Mouse (Mus musculus): ENCODE results near the gene Bag6. TPM values are rescaled to one million over a fixed set of nuclear protein-coding genes. Genes with fewer than 3 reads are reported as not detected.

Gene Bag6
- total and polyA plus RNA-seq, 3 experiments, result 69.5 to 686 (median 182) TPM

GRCm38 (mm10) chr17:35162730-35163129 lies 27.8 kb downstream of the Bag6 start:
- no peak for TF ChIP-seq GATA1 (IDR thresholded peaks at IDR 0.05; ENCODE audit: borderline replicate concordance, low read length)
- no peak for TF ChIP-seq TAL1 (conservative IDR thresholded peaks at IDR 0.05; ENCODE audit: low read depth, low read length)
- DNase-seq (ENCODE audit: low spot score) (no peak), ATAC-seq (ENCODE audit: extremely low read depth, insufficient number of reproducible peaks, low FRiP score, poor library complexity, severe bottlenecking) (no peak)
- Histone ChIP-seq H3K36me3 (replicated peaks) (peaks cover 59% of the 10 kb centered on the region), H3K4me1 (ENCODE audit: insufficient read depth, low read depth, low read length) (peaks cover 61% of the 10 kb centered on the region), H3K9me3 (replicated peaks) (no peaks in the 10 kb centered on the region), H3K4me3 (ENCODE audit: low read depth, low read length) (peak overlapping the region; percentile 91), H3K27me3 (ENCODE audit: insufficient read depth, low read length) (no peaks in the 10 kb centered on the region)

DNA sequence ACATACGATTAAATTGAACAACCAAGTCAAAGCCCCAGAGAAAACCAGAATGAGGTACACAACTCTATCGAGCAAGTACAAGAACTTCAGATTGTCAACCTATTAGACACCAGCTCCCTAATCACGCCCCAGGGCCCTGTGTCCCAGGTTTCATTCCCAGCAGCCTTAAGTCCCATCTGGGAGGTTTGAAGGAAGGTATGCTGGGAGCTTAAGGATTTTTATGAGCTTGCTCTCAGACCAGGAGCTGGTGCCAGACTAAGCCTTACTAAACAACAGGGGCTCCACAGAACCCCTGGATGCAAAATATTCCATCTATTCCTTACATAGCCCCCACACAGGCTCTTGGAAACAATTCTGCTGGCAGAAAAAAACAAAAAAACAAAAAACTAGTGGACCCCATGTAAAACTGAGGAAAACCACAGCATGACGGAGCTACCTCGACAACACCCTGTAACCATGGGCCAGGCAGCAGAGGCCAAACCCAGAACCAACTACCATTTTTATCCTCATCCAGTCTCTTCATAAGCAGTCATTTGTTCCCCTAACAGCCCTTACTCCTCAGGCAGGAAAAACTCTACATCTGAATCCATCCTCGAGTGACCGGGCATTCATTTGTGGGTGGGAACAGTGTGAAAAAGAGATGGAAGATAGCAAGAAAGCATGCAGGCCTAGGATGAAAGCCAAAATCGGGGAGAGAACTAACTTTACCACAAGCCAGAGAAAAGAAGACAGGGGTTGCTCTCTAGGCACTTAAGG lies 28.5 kb downstream of the Bag6 start:
- H3K36me3 ChIP-seq (replicated peaks), result peaks cover 51% of the 10 kb centered on the region
- no peaks in the 10 kb centered on the region for H3K27me3 ChIP-seq (ENCODE audit: insufficient read depth, low read length)
- TF ChIP-seq GATA1 (IDR thresholded peaks at IDR 0.05; ENCODE audit: borderline replicate concordance, low read length) (no peak), TAL1 (conservative IDR thresholded peaks at IDR 0.05; ENCODE audit: low read depth, low read length) (no peak), GATA2 (IDR thresholded peaks at IDR 0.05; ENCODE audit: borderline replicate concordance, low read depth, low read length) (no peak), CTCF (IDR thresholded peaks at IDR 0.05; ENCODE audit: low read depth, low read length) (no peak), POLR2AphosphoS5 (IDR thresholded peaks at IDR 0.05; ENCODE audit: insufficient replicate concordance, low read depth, low read length) (no peak)
- ATAC-seq (ENCODE audit: extremely low read depth, insufficient number of reproducible peaks, low FRiP score, poor library complexity, severe bottlenecking), result no peak
- H3K9me3 ChIP-seq (replicated peaks), result no peaks in the 10 kb centered on the region
- peaks cover 60% of the 10 kb centered on the region for H3K4me1 ChIP-seq (ENCODE audit: insufficient read depth, low read depth, low read length)
- H3K4me3 ChIP-seq (ENCODE audit: low read depth, low read length), result peak overlapping the region; percentile 91
- DNase-seq (ENCODE audit: low spot score), result no peak

DNA sequence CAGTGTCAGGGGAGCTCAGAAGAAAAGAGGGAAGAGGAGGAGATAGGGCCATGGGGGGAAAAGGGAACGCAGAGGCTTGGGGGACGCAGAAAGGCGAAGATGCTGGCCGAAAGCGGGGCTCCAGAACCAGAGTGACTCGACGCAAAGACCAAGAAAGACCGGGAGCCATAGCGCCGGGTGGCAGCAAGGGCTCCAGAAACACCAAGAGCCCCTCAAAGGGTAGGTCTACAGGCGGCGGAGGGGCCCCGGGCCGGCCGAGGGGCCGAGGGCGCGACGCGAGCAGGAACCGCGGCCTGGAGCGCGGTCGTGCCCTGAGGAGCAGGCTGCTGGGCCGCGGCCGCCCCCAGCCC lies 29.2 kb downstream of the Bag6 start:
- H3K9me3 ChIP-seq (replicated peaks), result no peaks in the 10 kb centered on the region
- TF ChIP-seq CTCF (IDR thresholded peaks at IDR 0.05; ENCODE audit: low read depth, low read length) (no peak), TAL1 (conservative IDR thresholded peaks at IDR 0.05; ENCODE audit: low read depth, low read length) (no peak), GATA2 (IDR thresholded peaks at IDR 0.05; ENCODE audit: borderline replicate concordance, low read depth, low read length) (no peak), GATA1 (IDR thresholded peaks at IDR 0.05; ENCODE audit: borderline replicate concordance, low read length) (no peak), POLR2AphosphoS5 (IDR thresholded peaks at IDR 0.05; ENCODE audit: insufficient replicate concordance, low read depth, low read length) (no peak)
- peaks cover 44% of the 10 kb centered on the region for H3K36me3 ChIP-seq (replicated peaks)
- ATAC-seq (ENCODE audit: extremely low read depth, insufficient number of reproducible peaks, low FRiP score, poor library complexity, severe bottlenecking) (no peak), DNase-seq (ENCODE audit: low spot score) (no peak)
- H3K27me3 ChIP-seq (ENCODE audit: insufficient read depth, low read length), result no peaks in the 10 kb centered on the region
- peaks cover 57% of the 10 kb centered on the region for H3K4me1 ChIP-seq (ENCODE audit: insufficient read depth, low read depth, low read length)
- H3K4me3 ChIP-seq (ENCODE audit: low read depth, low read length), result peak overlapping the region; percentile 91

DNA sequence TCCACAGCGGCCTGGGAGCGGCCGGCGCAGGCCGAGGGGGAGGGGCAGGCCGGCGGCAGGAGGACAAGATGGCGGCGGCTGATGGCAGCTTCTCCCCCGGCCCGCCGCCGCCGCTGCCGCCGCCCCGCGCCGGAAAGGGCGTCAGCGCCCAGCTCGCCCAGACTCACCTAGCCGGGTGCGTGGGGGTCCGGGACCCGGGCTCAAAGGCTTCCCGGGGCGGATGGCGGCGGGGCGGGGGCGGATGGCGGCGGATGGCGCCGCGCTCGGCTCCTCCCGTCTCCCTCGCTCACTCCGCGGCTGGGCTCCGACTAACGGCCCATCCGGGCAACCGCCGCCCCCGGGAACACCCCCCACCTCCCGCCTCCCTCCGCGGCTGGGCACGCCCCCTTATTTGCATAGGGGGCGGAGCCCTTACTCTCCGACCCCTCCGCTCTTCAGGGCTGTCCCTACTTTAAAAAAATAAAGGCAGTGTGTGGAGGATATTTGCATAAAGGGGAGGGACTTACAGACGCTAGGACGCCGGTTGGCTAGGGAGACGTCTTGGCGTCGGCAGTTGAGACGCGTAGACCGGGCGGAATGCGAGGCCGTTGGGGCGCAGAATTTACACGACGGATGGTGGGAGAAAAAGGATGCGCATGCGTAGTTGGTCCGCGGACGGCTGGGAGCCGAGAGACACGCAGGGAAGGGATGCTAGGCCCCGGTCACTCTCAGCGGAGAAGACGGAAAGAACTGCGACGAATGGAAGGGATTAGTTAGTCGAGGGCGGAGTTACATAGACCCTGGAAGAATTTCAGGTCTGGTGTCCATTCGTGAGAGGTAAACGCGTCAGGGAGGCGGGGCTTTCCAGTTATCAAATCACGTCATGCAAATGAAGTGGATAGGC lies 29.8 kb downstream of the Bag6 start, which contains the start of gene Prrc2a:
Gene Prrc2a (minus strand): TSS at position 330 of the 883 bp plus-strand sequence.
- Histone ChIP-seq H3K4me3 (ENCODE audit: low read depth, low read length) (peak within 1 kb of the TSS; percentile 91), H3K36me3 (replicated peaks) (peaks cover 38% of the 10 kb centered on the region), H3K4me1 (ENCODE audit: insufficient read depth, low read depth, low read length) (peaks cover 54% of the 10 kb centered on the region), H3K9me3 (replicated peaks) (no peaks in the 10 kb centered on the region), H3K27me3 (ENCODE audit: insufficient read depth, low read length) (no peaks in the 10 kb centered on the region)
- TF ChIP-seq GATA1 (IDR thresholded peaks at IDR 0.05; ENCODE audit: borderline replicate concordance, low read length) (no peak), POLR2AphosphoS5 (IDR thresholded peaks at IDR 0.05; ENCODE audit: insufficient replicate concordance, low read depth, low read length) (no peak), GATA2 (IDR thresholded peaks at IDR 0.05; ENCODE audit: borderline replicate concordance, low read depth, low read length) (no peak), CTCF (IDR thresholded peaks at IDR 0.05; ENCODE audit: low read depth, low read length) (no peak), TAL1 (conservative IDR thresholded peaks at IDR 0.05; ENCODE audit: low read depth, low read length) (no peak)
- DNase-seq (ENCODE audit: low spot score) (peak; percentile 95), ATAC-seq (ENCODE audit: extremely low read depth, insufficient number of reproducible peaks, low FRiP score, poor library complexity, severe bottlenecking) (peak; percentile 97)

GRCm38 (mm10) chr17:35165451-35166155 lies 30.6 kb downstream of the Bag6 start:
- no peak for TF ChIP-seq GATA1 (IDR thresholded peaks at IDR 0.05; ENCODE audit: borderline replicate concordance, low read length)
- no peak for TF ChIP-seq POLR2AphosphoS5 (IDR thresholded peaks at IDR 0.05; ENCODE audit: insufficient replicate concordance, low read depth, low read length)
- TF ChIP-seq GATA2 (IDR thresholded peaks at IDR 0.05; ENCODE audit: borderline replicate concordance, low read depth, low read length), result no peak
- TF ChIP-seq CTCF (IDR thresholded peaks at IDR 0.05; ENCODE audit: low read depth, low read length), result no peak
- no peak for TF ChIP-seq TAL1 (conservative IDR thresholded peaks at IDR 0.05; ENCODE audit: low read depth, low read length)
- ATAC-seq (ENCODE audit: extremely low read depth, insufficient number of reproducible peaks, low FRiP score, poor library complexity, severe bottlenecking), result no peak; the same call in 1 of the 2 replicates
- Histone ChIP-seq H3K9me3 (replicated peaks) (no peaks in the 10 kb centered on the region), H3K36me3 (replicated peaks) (peaks cover 30% of the 10 kb centered on the region), H3K4me1 (ENCODE audit: insufficient read depth, low read depth, low read length) (peaks cover 52% of the 10 kb centered on the region), H3K4me3 (ENCODE audit: low read depth, low read length) (peak overlapping the region; percentile 91), H3K27me3 (ENCODE audit: insufficient read depth, low read length) (0 out of 2 replicates have a peak, but pooled peaks cover under 1% of the 10 kb centered on the region)
- peak; percentile 78 for DNase-seq (ENCODE audit: low spot score)

Measured in G1E (cell line).